Mouse (Mus musculus) MEL (cell line): Measurements from ENCODE around the gene Scfd2. TPM values are rescaled to one million over a fixed set of nuclear protein-coding genes. Genes with fewer than 3 reads are reported as not detected.

ENCODE experiments used
- DNase-seq: peaks from one replicate; pipeline ENCODE4 v3.0.0; 2011; ENCODE audit warnings: low read depth, low spot score
- H3K27ac ChIP-seq: 2 replicates; pipeline ENCODE4 v1.5.1; 2012; ENCODE audit warnings: low read depth, mild to moderate bottlenecking, control low read depth, low read length, moderate library complexity; ENCODE audit not compliant: control insufficient read depth
- H3K27me3 ChIP-seq, 2 experiments: fragments of 150-350 bp in 1 of 2; sonication (generic) in 1 of 2; 2 replicates each; pipeline ENCODE4 v1.6.1; 2012; ENCODE audit warnings: low read length in 2 of 2, mild to moderate bottlenecking in 2 of 2, improper control_type of control experiment in 1 of 2, moderate library complexity in 1 of 2; ENCODE audit not compliant: insufficient read depth in 2 of 2, control insufficient read depth in 1 of 2
- H3K36me3 ChIP-seq, 2 experiments: 2 replicates each; pipeline ENCODE4 v1.6.1; 2012 to 2014; ENCODE audit warnings: low read length in 2 of 2, improper control_type of control experiment in 1 of 2, inconsistent platforms in 1 of 2, mild to moderate bottlenecking in 1 of 2; ENCODE audit not compliant: insufficient read depth in 2 of 2, control insufficient read depth in 1 of 2
- H3K4me1 ChIP-seq, 2 experiments: fragments of 150-350 bp in 1 of 2; sonication (generic) in 1 of 2; 2 replicates each; pipeline ENCODE4 v1.6.1; 2012; ENCODE audit warnings: low read length in 2 of 2, improper control_type of control experiment in 1 of 2, mild to moderate bottlenecking in 1 of 2; ENCODE audit not compliant: insufficient read depth in 2 of 2, control insufficient read depth in 1 of 2
- H3K4me3 ChIP-seq, 2 experiments: fragments of 150-350 bp in 1 of 2; sonication (generic) in 1 of 2; 2 replicates each; pipeline ENCODE4 v1.5.1; 2012; ENCODE audit warnings: low read depth in 2 of 2, low read length in 2 of 2, mild to moderate bottlenecking in 2 of 2, moderate library complexity in 2 of 2, control low read depth in 1 of 2, improper control_type of control experiment in 1 of 2; ENCODE audit not compliant: control insufficient read depth in 1 of 2, insufficient read depth in 1 of 2
- H3K79me2 ChIP-seq: 2 replicates; pipeline ENCODE4 v1.6.1; 2012; ENCODE audit warnings: mild to moderate bottlenecking, low read length, moderate library complexity; ENCODE audit not compliant: control insufficient read depth, poor library complexity, insufficient read depth
- H3K9ac ChIP-seq: 2 replicates; pipeline ENCODE4 v1.6.1; 2012; ENCODE audit warnings: low read depth, mild to moderate bottlenecking, control low read depth, low read length, moderate library complexity; ENCODE audit not compliant: control insufficient read depth, poor library complexity, severe bottlenecking
- H3K9me3 ChIP-seq: fragments of 150-350 bp; sonication (generic); replicated peaks from 2 replicates; pipeline ENCODE4 v1.6.1; 2012; ENCODE audit warnings: mild to moderate bottlenecking, low read length, improper control_type of control experiment, moderate library complexity; ENCODE audit not compliant: insufficient read depth
- CHD2 ChIP-seq: IDR thresholded peaks from 2 replicates; pipeline ENCODE4 v1.6.1; 2011; ENCODE audit warnings: low read length, improper control_type of control experiment
- CTCF ChIP-seq, 3 experiments: IDR thresholded peaks in 2 of 3; conservative IDR thresholded peaks in 1 of 3; 2 replicates each; pipeline ENCODE4 v1.5.1; 2011 to 2012; ENCODE audit warnings: low read length in 3 of 3, low read depth in 2 of 3, mild to moderate bottlenecking in 2 of 3, improper control_type of control experiment in 1 of 3, inconsistent platforms in 1 of 3, mixed read lengths in 1 of 3, moderate library complexity in 1 of 3; ENCODE audit not compliant: control insufficient read depth in 1 of 3, insufficient read depth in 1 of 3, poor library complexity in 1 of 3, severe bottlenecking in 1 of 3
- E2F4 ChIP-seq: IDR thresholded peaks from 2 replicates; pipeline ENCODE4 v1.6.1; 2011; ENCODE audit warnings: low read depth, low read length, improper control_type of control experiment, borderline replicate concordance
- ELF1 ChIP-seq: IDR thresholded peaks from 2 replicates; pipeline ENCODE4 v1.6.1; 2014; ENCODE audit warnings: low read depth, mild to moderate bottlenecking, inconsistent platforms, low read length, improper control_type of control experiment, moderate library complexity
- EP300 ChIP-seq, 2 experiments: IDR thresholded peaks; 2 replicates each; pipeline ENCODE4 v1.6.1; 2011; ENCODE audit warnings: improper control_type of control experiment in 2 of 2, low read length in 2 of 2, low read depth in 1 of 2, mild to moderate bottlenecking in 1 of 2
- ETS1 ChIP-seq: IDR thresholded peaks from 2 replicates; pipeline ENCODE4 v1.6.1; 2012; ENCODE audit warnings: low read depth, mild to moderate bottlenecking, inconsistent platforms, low read length, improper control_type of control experiment, moderate library complexity
- GABPA ChIP-seq: IDR thresholded peaks from 2 replicates; pipeline ENCODE4 v1.6.1; 2012; ENCODE audit warnings: low read depth, mild to moderate bottlenecking, inconsistent platforms, low read length, improper control_type of control experiment, moderate library complexity
- GATA1 ChIP-seq: IDR thresholded peaks from 2 replicates; pipeline ENCODE4 v1.6.1; 2011; ENCODE audit warnings: low read depth, low read length, improper control_type of control experiment
- HCFC1 ChIP-seq: IDR thresholded peaks from 2 replicates; pipeline ENCODE4 v1.6.1; 2012; ENCODE audit warnings: low read depth, mild to moderate bottlenecking, inconsistent platforms, low read length, improper control_type of control experiment, moderate library complexity
- JUND ChIP-seq: IDR thresholded peaks from 2 replicates; pipeline ENCODE4 v1.6.1; 2011; ENCODE audit warnings: low read depth, mild to moderate bottlenecking, improper control_type of control experiment, low read length
- KAT2A ChIP-seq: conservative IDR thresholded peaks from 2 replicates; pipeline ENCODE4 v1.6.1; 2012; ENCODE audit warnings: low read depth, low read length, improper control_type of control experiment, inconsistent platforms
- MAFK ChIP-seq: IDR thresholded peaks from 2 replicates; pipeline ENCODE4 v1.6.1; 2011; ENCODE audit warnings: low read depth, mild to moderate bottlenecking, low read length, improper control_type of control experiment, borderline replicate concordance
- MAX ChIP-seq: IDR thresholded peaks from 2 replicates; pipeline ENCODE4 v1.6.1; 2011; ENCODE audit warnings: low read length, improper control_type of control experiment
- MEF2A ChIP-seq: IDR thresholded peaks from 2 replicates; pipeline ENCODE4 v1.6.1; 2014; ENCODE audit warnings: low read depth, mild to moderate bottlenecking, inconsistent platforms, low read length, improper control_type of control experiment; ENCODE audit not compliant: poor library complexity, insufficient replicate concordance, severe bottlenecking; ENCODE audit errors: extremely low read depth
- MYC ChIP-seq: IDR thresholded peaks from 2 replicates; pipeline ENCODE4 v1.6.1; 2011; ENCODE audit warnings: low read depth, mild to moderate bottlenecking, low read length, improper control_type of control experiment, moderate library complexity
- NRF1 ChIP-seq: IDR thresholded peaks from 2 replicates; pipeline ENCODE4 v1.6.1; 2014; ENCODE audit warnings: low read depth, mild to moderate bottlenecking, inconsistent platforms, low read length, improper control_type of control experiment, moderate library complexity; ENCODE audit not compliant: poor library complexity, insufficient read depth, severe bottlenecking
- POLR2AphosphoS5 ChIP-seq: IDR thresholded peaks from 2 replicates; pipeline ENCODE4 v1.6.1; 2012; ENCODE audit warnings: low read depth, borderline replicate concordance, mild to moderate bottlenecking, inconsistent platforms, low read length, moderate library complexity, mixed read lengths
- RAD21 ChIP-seq: IDR thresholded peaks from 2 replicates; pipeline ENCODE4 v1.6.1; 2011; ENCODE audit warnings: mild to moderate bottlenecking, low read depth, low read length, improper control_type of control experiment
- SMC3 ChIP-seq: IDR thresholded peaks from 2 replicates; pipeline ENCODE4 v1.6.1; 2011; ENCODE audit warnings: low read depth, low read length, improper control_type of control experiment
- TCF12 ChIP-seq: IDR thresholded peaks from 2 replicates; pipeline ENCODE4 v1.6.1; 2014; ENCODE audit warnings: low read depth, mild to moderate bottlenecking, inconsistent platforms, low read length, improper control_type of control experiment, moderate library complexity
- USF1 ChIP-seq: IDR thresholded peaks from 2 replicates; pipeline ENCODE4 v1.6.1; 2014; ENCODE audit warnings: low read depth, mild to moderate bottlenecking, inconsistent platforms, low read length, improper control_type of control experiment, moderate library complexity
- USF2 ChIP-seq, 2 experiments: IDR thresholded peaks; 2 replicates each; pipeline ENCODE4 v1.6.1; 2011 to 2012; ENCODE audit warnings: improper control_type of control experiment in 2 of 2, low read length in 2 of 2, borderline replicate concordance in 1 of 2, inconsistent platforms in 1 of 2, low read depth in 1 of 2, mild to moderate bottlenecking in 1 of 2; ENCODE audit not compliant: insufficient read depth in 1 of 2
- ZKSCAN1 ChIP-seq: IDR thresholded peaks from 2 replicates; pipeline ENCODE4 v1.6.1; 2012; ENCODE audit warnings: low read depth, mild to moderate bottlenecking, inconsistent platforms, low read length, improper control_type of control experiment, moderate library complexity
- polyA plus RNA-seq, 2 experiments: library from polyadenylated mRNA; stranded (reverse) in 1 of 2; unstranded in 1 of 2; fragments of >175 nt in 1 of 2; fragments of >200 nt in 1 of 2; gene quantifications; 2 replicates each; pipeline versions ENCODE4 v1.2.1 to v1.2.4; 2012; ENCODE audit warnings: low replicate concordance in 2 of 2, low read depth in 1 of 2; ENCODE audit not compliant: insufficient read length in 2 of 2, insufficient read depth in 1 of 2, missing spikeins in 1 of 2
- total RNA-seq: library from RNA; depleted of rRNA; stranded (reverse); fragments of 300-350 nt; gene quantifications from 2 replicates; pipeline ENCODE4 v1.2.3, GENCODE M21; 2012

The Scfd2 gene
- total and polyA plus RNA-seq, 3 experiments: 18.8 to 20.3 TPM; not detected in 1

- Histone ChIP-seq H3K79me2 (no peaks in the 10 kb centered on the region), H3K9ac (no peak overlapping the region), H3K9me3 (no peaks in the 10 kb centered on the region), H3K36me3 (no peaks in the 10 kb centered on the region), H3K27me3 (no peaks in the 10 kb centered on the region), H3K27ac (no peak overlapping the region), H3K4me3 (no peak overlapping the region), H3K4me1 (no peaks in the 10 kb centered on the region)
- no peak for DNase-seq
- TF ChIP-seq USF2 (IDR thresholded peaks at IDR 0.05; ENCODE audit: borderline replicate concordance in 1 of 2, insufficient read depth in 1 of 2, low read depth in 1 of 2, low read length in 2 of 2): no peak
- no peak for TF ChIP-seq USF1
- TF ChIP-seq ELF1: no peak
- TF ChIP-seq JUND: no peak
- TF ChIP-seq E2F4: no peak
- no peak for TF ChIP-seq GABPA
- TF ChIP-seq POLR2AphosphoS5: no peak
- TF ChIP-seq ZKSCAN1: no peak
Measured at GRCm38 (mm10) chr5:74218524-74218923, 313.0 kb downstream of the Scfd2 start.

- H3K27me3 ChIP-seq: no peaks in the 10 kb centered on the region
- no peak overlapping the region for H3K9ac ChIP-seq
- H3K27ac ChIP-seq: no peak overlapping the region
- H3K79me2 ChIP-seq: no peaks in the 10 kb centered on the region
- no peaks in the 10 kb centered on the region for H3K36me3 ChIP-seq
- no peaks in the 10 kb centered on the region for H3K4me1 ChIP-seq
- H3K9me3 ChIP-seq: no peaks in the 10 kb centered on the region
- DNase-seq: no peak
- TF ChIP-seq E2F4 (no peak), ELF1 (no peak), NRF1 (no peak), MAX (no peak), EP300 (IDR thresholded peaks at IDR 0.05; ENCODE audit: low read depth in 1 of 2, low read length in 2 of 2) (no peak), RAD21 (no peak), USF2 (IDR thresholded peaks at IDR 0.05; ENCODE audit: borderline replicate concordance in 1 of 2, insufficient read depth in 1 of 2, low read depth in 1 of 2, low read length in 2 of 2) (no peak), CTCF (IDR thresholded peaks at IDR 0.05 in 2 of 3, conservative IDR thresholded peaks at IDR 0.05 in 1 of 3; ENCODE audit: control insufficient read depth in 1 of 3, insufficient read depth in 1 of 3, low read depth in 2 of 3, low read length in 3 of 3, poor library complexity in 1 of 3, severe bottlenecking in 1 of 3) (no peak), KAT2A (no peak), ETS1 (no peak), HCFC1 (no peak), CHD2 (no peak), GATA1 (no peak), MYC (no peak), USF1 (no peak), TCF12 (no peak), MEF2A (no peak), POLR2AphosphoS5 (no peak), MAFK (no peak), SMC3 (no peak)
- TF ChIP-seq, all 39 proteins: peak for 0
- no peak overlapping the region for H3K4me3 ChIP-seq
Measured at GRCm38 (mm10) chr5:74215125-74215524, 316.4 kb downstream of the Scfd2 start.
